Mouse (Mus musculus): Measurements from ENCODE around the gene Inf2. TPM values are rescaled to one million over a fixed set of nuclear protein-coding genes. Genes with fewer than 3 reads are reported as not detected.
A peak's percentile ranks its signal among the peaks of the same experiment; 100 is the strongest.

The Inf2 gene
- total RNA-seq, 2 experiments from 2014 or later, result 131 to 151 TPM

DNA sequence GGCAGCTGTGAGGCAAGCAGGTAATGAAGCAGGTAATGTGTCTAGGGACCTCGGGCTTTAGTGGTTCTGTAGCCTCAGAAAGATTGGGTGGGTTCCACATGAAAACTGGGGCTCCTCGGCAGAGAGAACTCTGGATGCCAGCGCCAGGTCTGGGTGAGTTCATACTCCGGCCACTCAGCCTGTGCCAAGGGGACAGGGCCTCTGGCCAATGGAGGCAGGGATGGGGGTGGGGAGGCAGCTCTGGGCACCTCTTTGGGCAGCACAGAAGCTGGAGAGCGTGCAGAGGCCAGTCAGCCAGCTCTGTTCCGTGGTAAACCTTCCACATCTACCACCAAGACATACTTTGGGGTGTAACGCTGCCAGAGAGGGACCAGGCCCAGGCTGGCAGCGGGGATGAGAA, 9.0 kb downstream of the Inf2 start:
- DNase-seq (ENCODE audit: extremely low spot score in 1 of 2, low spot score in 2 of 2), result peak in 1 of 2 experiments; percentile 62
- intact Hi-C loops (cut with DNase I), result no loop called here
- no peak overlapping the region for H3K4me3 ChIP-seq
- H3K27ac ChIP-seq, result peak overlapping the region; percentile 6; the same call in 1 of the 2 replicates
- TF ChIP-seq CTCF (IDR thresholded peaks at IDR 0.05), result no peak

DNA sequence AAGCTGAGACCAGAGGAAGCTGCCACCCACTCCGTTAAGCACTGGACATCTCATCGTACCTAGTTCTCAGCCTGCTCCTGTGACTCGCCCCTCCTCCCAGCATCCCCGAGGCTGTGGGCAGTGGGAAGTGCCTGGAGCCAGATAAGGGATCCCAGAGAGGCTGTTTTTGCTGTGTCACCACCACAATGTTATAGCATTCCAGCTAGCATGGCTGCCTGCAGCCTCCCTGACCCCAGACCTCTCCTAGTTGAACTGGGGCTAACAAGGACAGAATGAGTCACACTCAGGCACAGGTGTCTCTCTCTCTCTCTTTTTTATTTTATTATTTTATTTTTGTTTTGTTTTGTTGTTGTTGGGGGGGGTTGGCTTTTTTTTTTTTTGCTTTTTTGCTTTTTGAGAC, 10.6 kb downstream of the Inf2 start:
- no peak overlapping the region for H3K27ac ChIP-seq
- no peak overlapping the region for H3K4me3 ChIP-seq
- intact Hi-C loops (cut with DNase I), result no loop called here
- no peak for DNase-seq (ENCODE audit: extremely low spot score in 1 of 2, low spot score in 2 of 2)
- TF ChIP-seq CTCF (IDR thresholded peaks at IDR 0.05), result no peak

DNA sequence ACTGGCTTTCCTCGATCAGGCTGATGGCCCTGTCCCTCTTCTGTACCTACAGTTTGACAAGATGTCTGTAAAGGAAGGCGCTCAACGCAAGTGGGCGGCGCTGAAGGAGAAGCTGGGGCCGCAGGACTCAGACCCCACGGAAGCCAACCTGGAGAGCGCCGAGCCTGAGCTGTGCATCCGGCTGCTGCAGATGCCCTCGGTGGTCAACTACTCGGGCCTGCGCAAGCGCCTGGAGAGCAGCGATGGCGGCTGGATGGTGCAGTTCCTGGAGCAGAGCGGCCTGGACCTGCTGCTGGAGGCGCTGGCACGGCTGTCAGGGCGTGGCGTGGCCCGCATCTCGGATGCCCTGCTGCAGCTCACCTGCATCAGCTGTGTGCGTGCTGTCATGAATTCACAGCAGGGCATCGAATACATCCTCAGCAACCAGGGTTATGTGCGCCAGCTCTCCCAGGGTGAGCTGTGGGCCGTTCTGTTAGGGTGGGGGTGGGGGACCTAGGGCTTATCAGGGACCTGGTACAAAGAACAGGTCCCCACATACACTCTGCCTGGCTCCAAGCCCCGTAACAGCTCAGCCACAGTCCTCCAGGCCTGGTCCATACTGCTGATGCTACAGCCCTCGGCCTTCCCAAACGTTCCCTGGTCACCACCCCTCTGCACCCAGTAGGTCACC, 11.5 kb downstream of the Inf2 start:
- intact Hi-C loops (cut with DNase I), result no loop called here
- Histone ChIP-seq H3K4me3 (no peak overlapping the region), H3K27ac (no peak overlapping the region)
- no peak for DNase-seq (ENCODE audit: extremely low spot score in 1 of 2, low spot score in 2 of 2)
- no peak for TF ChIP-seq CTCF (IDR thresholded peaks at IDR 0.05)

DNA sequence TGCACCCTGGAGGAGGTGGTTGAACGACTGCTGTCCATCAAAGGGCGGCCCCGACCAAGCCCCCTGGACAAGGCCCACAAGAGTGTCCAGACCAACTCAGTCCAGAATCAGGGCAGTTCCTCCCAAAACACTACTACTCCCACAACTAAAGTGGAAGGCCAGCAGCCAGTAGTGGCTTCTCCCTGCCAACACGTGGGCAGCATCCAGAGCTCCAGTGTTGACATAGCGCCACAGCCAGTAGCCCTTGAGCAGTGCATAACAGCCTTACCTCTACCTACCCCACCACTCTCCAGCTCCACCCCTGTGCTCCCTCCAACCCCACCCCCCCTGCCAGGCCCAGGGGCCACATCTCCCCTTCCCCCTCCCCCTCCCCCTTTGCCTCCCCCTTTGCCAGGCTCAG, 15.4 kb downstream of the Inf2 start:
- no peak for DNase-seq (ENCODE audit: extremely low spot score in 1 of 2, low spot score in 2 of 2)
- no peak for TF ChIP-seq CTCF (IDR thresholded peaks at IDR 0.05)
- Histone ChIP-seq H3K4me3 (no peak overlapping the region), H3K27ac (no peak overlapping the region)
- intact Hi-C loops (cut with DNase I), result no loop called here

DNA sequence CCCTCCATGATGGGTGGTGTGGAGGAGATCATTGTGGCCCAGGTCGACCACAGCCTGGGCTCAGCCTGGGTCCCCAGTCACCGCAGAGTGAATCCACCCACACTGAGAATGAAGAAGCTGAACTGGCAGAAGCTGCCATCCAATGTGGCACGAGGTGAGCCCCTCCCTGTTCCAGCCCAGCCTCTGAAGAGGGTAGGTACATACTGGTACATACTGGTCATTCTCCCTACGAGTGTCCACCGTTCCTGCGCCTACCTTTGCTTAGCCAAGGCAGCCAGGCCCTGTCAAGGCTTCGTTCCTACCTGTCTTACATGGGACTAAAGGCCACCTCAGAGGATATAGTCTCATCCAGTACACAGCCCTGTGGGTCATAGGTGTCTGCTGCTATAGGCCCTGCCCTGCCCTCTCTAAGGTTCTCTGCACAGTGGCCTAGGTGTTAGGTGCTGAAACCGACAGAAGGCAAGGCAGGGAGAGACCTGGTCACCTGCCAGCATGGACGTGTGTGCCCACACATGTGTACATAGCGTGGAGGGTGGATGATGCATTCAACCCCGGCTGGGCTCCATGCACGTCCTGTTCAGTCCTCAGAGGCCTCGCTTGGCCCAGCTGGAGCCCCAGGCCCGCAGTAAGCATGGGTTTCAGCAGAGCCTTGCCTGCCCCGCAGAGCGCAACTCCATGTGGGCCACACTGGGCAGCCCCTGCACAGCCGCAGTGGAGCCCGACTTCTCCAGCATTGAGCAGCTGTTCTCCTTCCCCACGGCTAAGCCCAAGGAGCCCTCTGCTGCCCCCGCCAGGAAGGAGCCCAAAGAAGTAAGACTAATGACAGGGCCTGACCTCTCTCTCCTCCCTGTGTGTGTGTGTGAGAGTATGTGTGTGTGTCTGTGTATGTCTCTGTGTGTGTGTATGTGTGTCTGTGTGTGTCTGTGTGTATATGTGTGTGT, 16.4 kb downstream of the Inf2 start:
- no peak overlapping the region for H3K4me3 ChIP-seq
- intact Hi-C loops (cut with DNase I), result loop anchor here (1.0 kb wide), 1 partner anchor 53 kb away; no protein-coding TSS in a partner anchor
- DNase-seq (ENCODE audit: extremely low spot score in 1 of 2, low spot score in 2 of 2), result peak in 1 of 2 experiments; percentile 53
- TF ChIP-seq CTCF (IDR thresholded peaks at IDR 0.05), result no peak
- peak overlapping the region; percentile 59 for H3K27ac ChIP-seq

DNA sequence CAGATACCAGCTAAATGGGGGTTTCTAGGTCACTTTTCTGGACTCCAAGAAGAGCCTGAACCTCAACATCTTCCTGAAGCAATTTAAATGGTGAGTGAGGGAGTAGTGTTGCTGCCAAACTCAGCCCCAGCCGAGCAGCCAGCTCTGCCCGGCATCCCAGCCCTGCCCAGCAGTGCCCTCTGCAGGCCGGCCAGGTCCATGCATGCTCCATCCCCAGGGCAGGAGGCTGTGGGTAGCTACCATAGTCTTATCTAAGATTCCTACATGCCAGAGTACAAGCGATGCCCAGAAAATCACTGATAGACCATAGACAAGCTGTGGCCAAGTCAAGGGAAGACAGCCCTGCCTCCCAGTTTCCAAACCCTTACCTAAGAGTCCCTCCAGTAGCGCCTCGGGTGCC, 17.2 kb downstream of the Inf2 start:
- H3K4me3 ChIP-seq, result no peak overlapping the region
- peak; percentile 95 for TF ChIP-seq CTCF (IDR thresholded peaks at IDR 0.05)
- peak; percentile 82 to 89 for DNase-seq (ENCODE audit: extremely low spot score in 1 of 2, low spot score in 2 of 2)
- intact Hi-C loops (cut with DNase I), result loop anchor here (1.0 kb wide), 1 partner anchor 53 kb away; no protein-coding TSS in a partner anchor
- H3K27ac ChIP-seq, result no peak overlapping the region

DNA sequence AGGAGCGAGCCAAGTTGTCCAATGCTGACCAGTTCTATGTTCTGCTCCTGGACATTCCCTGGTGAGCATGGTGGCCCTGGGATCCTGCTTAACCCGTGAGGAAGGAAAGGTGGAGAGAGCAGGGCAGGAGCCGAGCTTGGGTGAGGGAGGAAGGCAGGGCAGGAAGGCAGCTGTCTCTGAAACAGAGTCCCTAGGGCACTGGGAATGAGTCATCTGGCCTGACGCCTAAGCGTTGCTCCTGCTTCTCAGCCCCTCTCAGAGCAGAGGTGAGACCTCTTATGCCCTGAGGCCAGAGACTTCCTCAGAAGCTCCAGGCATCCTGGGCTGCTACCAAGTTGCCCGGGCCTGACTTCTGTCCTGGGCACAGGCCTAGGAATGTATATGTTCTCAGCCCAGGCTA, 18.4 kb downstream of the Inf2 start:
- intact Hi-C loops (cut with DNase I), result no loop called here
- Histone ChIP-seq H3K4me3 (no peak overlapping the region), H3K27ac (no peak overlapping the region)
- TF ChIP-seq CTCF (IDR thresholded peaks at IDR 0.05), result no peak
- DNase-seq (ENCODE audit: extremely low spot score in 1 of 2, low spot score in 2 of 2), result no peak

DNA sequence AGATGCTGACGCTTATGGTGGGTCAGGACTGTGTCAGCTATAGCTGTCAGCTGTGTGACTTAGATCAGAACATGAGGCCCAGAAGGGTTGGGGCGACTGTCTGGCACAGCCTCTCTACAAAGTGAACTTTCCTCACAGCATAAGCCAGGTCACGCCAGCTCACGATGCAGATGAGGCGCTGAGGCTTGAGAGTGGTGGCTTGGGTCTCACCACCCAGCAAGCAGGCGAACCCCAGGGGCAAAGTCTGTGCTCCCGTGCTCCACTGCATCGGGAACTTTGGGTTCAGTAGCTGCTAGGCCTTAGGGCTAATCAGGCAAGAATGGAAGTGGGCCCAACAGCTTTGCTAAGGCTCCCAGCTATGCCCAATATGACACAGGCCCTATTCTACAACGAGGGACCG, 20.4 kb downstream of the Inf2 start:
- no peak for DNase-seq (ENCODE audit: extremely low spot score in 1 of 2, low spot score in 2 of 2)
- no peak for TF ChIP-seq CTCF (IDR thresholded peaks at IDR 0.05)
- intact Hi-C loops (cut with DNase I), result no loop called here

DNA sequence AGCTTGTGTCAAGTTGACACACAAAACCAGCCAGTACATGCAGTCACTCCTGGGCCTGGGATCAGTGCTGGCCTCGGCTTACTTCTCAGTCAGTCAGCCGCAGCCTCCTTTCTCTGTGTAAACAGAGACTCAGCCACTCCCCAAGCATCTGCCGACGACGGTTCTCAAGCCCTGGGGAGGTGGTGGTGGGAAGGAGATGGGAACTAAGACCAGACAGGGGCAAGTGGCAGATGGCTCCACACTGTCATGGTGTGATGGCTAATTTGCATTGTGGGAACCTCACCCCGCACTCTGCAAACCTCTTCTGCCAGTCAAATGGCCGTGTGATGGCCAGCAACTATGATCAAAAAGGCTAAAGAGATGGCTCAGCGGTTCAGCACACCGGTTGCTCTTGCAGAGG, 28.1 kb downstream of the Inf2 start:
- DNase-seq (ENCODE audit: extremely low spot score in 1 of 2, low spot score in 2 of 2), result no peak
- Histone ChIP-seq H3K4me3 (no peak overlapping the region), H3K27ac (no peak overlapping the region)
- intact Hi-C loops (cut with DNase I), result loop anchor here (1.0 kb wide), 1 partner anchor 40 kb away; no protein-coding TSS in a partner anchor
- no peak for TF ChIP-seq CTCF (IDR thresholded peaks at IDR 0.05)

More for the DNA sequence above, 20.4 kb downstream of the Inf2 start:
- Histone ChIP-seq H3K27ac (no peak overlapping the region), H3K4me3 (no peak overlapping the region)

DNA sequence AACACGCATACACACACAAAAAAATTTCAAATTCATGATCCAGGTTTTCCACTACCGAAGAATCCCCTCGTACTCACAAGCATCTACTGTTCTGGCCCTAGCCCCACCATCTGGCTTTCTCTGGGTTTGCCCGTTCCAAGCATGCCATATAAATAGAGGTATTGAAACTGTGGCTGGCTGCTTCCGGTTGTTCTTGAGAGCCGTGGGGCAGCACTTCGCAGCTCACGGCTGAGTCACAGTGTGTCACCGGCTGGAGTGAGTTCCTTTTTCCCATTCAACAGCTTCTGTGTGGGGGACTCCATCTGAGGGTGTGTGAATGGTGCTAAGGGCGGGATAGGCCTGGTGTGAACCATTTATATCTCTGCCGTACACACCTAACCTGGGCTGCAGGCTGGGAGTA, 28.6 kb downstream of the Inf2 start:
- peak overlapping the region; percentile 3; the same call in 1 of the 2 replicates for H3K27ac ChIP-seq
- intact Hi-C loops (cut with DNase I), result loop anchor here (1.0 kb wide), 1 partner anchor 41 kb away; no protein-coding TSS in a partner anchor

DNA sequence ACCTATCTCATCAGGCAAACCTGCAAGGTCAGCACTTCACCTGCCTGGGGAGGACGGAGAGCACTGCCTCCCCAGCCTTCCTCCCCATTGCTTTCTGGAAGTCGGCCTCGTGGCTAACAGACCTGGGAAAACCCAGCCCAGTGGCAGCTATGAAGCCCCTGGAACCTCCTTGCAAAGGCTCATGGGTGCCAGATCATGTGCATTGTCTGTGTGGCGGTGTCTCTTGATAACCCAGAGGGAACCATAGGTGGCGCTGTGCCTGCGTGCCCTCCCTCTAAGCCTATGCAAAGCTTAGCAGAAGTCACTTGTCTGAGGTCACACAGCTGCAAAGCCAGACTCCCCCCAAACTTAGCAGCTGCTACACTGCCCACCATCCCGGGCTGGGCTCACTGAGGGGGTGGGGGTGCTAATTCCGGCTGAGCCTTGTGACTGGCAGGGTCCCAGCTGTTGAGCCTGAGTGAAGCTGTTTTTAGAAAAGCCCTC, 29.4 kb downstream of the Inf2 start:
- intact Hi-C loops (cut with DNase I), result loop anchor here (1.0 kb wide), 1 partner anchor 42 kb away; no protein-coding TSS in a partner anchor
- peak; percentile 53 to 61 for DNase-seq (ENCODE audit: extremely low spot score in 1 of 2, low spot score in 2 of 2)
- H3K4me3 ChIP-seq, result no peak overlapping the region
- H3K27ac ChIP-seq, result peak overlapping the region; percentile 90; the same call in 1 of the 2 replicates
- TF ChIP-seq CTCF (IDR thresholded peaks at IDR 0.05), result peak; percentile 73

More for the DNA sequence above, 28.6 kb downstream of the Inf2 start:
- DNase-seq (ENCODE audit: extremely low spot score in 1 of 2, low spot score in 2 of 2), result peak; percentile 69 to 76
- no peak overlapping the region for H3K4me3 ChIP-seq
- no peak for TF ChIP-seq CTCF (IDR thresholded peaks at IDR 0.05)

Measured in left cerebral cortex, adult 2 months (tissue).